Mouse (Mus musculus) kidney, adult 9 months (tissue): Measurements from ENCODE around the gene Tmem140.

Experiments
- DNase-seq: peaks from one replicate; pipeline ENCODE4 v3.0.0; 2022

Gene Tmem140

DNA sequence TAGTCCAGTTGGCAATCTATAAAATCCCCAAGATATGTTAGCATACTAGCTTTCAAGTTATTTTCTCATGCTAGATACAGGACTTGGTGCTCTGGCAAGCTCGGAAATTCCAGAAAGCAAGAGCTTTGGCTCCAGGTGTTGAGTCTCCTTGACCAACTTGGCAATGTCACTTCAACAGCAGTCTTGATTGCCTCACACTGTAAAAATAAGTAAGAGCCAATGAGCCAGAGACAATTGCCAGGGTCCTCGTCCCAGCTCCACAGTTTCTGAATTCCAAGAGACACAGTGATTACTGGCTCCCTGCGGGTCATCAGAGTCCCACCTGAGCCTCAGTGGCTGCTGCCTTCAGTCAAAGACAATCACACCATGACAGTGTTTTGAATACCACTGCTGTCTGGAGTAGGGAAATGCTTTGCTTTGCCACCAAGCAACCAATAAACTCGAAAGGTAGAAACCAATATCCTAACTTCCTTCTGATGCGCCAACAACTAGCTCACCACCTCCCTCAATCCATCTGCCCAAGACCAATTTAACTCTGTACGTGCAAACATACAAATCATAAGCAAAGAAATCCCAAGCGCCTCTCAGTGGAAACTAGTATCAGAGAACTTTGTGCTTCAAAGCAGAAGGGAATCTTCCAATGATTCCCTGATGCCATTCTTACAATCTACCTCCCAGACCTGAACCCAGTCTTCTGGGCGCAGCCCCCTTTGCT is 46.8 kb downstream of the Tmem140 start:
- peak; percentile 53 for DNase-seq

DNA sequence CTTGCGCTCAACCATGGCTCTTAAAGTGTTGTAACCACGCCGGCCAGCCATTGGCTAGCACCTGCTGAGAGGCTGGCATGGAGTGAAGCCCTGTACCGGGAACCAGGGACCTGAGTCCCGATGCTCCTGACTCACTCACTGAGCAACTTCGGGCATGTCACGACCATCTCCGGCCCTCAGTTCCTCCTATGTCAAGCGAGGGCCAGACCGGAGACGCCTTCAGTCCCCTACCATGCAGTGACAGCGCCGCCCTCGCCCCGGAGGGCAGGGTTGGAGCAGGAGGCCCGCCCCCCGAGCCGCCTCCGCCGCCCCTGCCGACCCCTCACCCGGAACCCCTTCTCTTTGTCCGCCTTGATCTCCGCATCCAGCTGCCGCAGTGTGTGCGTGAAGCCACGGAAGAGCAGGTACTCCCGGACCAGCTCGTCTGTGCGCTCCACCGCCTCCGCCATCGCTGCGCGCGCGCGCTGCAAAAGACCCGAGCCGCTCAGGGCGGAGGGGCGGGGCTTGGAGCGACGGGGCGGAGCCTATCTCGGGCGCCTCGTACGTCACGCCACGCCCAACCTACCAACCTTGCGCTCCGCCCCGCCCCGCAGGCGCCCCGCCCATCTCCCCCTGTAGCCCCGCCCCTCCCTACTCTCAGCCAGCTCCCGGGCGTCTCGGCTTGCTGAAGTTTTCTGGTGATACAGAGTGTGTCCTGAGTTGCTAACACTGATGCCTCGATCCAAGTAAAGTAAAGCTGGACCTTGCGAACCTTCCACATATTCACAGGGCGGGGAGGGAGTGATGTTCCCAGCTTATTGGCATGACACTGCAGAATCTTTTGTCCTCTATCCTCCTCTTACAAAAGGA is 47.6 kb downstream of the Tmem140 start, which contains the start of gene Wdr91:
Wdr91 (minus strand) TSS at position 506 of the 849 bp plus-strand sequence.
- DNase-seq: peak; percentile 94

DNA sequence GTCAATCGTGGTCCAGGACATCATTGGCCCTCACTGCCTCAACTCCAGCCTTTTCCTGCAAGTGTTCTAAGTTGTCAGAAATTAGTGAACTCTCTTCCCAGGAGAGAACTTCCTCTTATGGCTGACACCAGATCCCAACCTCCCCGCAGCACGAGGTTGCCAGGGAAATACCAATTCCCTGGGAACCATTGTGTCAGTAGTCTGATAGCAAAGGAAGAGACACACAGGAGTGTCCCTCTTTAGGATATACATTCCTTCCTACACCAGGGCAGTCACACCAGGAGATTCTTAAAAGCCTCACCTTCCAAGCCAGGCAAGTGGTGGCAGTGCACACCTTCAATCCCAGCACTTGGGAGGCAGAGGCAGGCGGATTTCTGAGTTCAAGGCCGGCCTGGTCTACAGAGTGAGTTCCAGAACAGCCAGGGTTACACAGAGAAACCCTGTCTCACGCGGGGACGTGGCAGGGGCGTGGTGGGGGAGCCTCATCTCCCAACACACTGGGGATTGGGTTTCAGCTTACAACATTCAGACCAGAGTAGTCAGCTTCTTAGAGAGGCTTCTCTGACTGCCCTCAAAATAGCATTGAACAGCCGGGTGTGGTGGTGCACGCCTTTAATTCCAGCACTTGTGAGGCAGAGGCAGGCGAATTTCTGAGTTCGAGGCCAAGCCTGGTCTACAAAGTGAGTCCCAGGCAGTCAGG is 50.5 kb downstream of the Tmem140 start:
- no peak for DNase-seq

DNA sequence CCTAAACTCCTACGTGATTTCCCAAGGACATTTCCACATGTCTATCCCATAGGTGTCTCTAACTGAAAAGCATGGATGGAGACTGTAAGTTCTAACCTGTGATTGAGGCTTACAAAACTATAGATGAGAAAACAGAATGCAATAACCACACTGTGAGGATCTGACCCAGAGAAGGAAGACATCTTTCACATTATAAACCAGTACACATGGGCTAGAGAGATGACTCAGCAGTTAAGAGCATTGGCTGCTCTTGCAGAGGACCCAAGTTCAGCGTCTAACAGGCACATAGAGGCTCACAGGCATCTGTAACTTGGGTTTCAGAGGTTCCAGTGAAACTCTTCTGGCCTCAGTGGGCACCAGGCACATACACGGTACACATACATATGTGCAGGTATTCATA is 51.5 kb downstream of the Tmem140 start:
- DNase-seq: no peak

DNA sequence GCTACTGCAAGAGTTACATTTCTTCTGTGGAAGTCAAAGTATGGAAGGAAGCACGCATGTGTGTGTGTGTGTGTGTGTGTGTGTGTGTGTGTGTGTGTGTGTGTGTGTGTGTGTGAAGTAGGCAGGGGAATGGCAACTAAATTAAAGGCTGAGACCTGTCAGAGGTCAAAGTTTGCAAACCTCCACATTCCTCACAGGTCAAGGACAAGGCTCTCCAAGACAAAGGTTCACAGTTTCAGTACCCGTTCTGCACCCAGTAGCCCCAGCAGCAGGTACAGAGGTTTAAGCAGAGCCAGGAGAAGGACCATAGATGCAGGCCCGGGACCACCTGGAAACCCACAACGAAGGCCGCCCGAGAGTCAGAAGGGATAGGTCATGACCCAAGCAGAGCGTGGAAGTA is 56.2 kb downstream of the Tmem140 start:
- no peak for DNase-seq

DNA sequence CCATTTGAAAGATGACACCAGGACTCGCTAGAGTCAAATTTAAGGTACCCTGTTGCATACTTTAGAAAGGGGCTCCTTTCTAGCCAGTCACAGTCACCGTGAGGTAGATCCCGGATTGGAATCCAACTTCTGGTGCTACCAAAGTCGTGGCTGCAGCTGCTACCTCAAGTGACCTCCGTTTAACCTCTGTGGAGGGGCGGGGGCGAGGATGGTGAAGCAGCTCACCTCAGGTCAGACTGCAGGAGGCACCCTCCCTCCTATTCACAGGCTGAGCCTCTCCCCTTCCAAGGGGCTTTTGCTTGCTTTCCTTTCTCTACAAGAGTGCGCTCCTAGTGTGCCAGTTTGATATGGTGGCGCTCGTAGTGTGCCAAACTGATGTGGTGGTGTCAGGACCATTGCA is 57.0 kb downstream of the Tmem140 start, which contains the start of gene Stra8:
Stra8 (plus strand) TSS at position 208 of the 400 bp plus-strand sequence.
- DNase-seq: no peak

DNA sequence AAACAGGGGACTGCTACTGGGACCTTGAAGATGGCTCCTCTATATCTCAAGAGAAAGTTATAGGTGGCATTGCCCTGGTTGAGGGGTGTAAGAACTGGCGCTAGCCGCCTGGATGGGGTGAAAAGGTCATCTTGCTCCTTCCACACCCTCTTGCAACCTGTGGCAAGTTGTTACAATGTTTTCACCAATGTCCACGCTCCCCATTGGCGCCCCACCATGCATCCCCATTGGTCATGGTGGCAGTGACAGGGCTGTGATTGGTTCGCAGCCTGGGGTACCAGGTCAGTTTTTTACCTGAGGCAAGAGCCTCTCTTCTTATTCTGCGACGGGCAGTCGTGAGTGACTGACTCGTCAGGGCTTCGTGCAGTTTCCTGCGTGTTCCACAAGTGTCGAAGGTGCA is 57.7 kb downstream of the Tmem140 start:
- no peak for DNase-seq

DNA sequence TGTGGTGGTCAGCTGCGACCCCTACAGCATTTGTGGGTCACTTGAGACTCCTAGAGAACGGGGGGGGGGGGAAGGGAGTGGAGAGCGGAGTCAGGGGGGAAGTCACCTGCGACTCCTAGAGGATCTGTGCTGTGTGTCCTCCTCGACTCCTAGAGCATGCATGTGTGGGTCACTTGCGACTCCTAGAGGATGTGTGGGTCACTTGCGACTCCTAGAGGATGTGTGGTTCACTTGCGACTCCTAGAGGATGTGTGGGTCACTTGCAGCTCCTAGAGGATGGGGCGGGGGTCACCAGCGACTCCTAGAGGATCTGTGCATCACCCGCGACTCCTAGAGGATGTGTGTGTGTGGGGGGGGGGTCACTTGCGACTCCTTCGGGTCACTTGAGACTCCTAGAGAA is 59.0 kb downstream of the Tmem140 start:
- DNase-seq: peak; percentile 81
